ENCODE assay signal across 8 mouse cellular contexts in genomic region chr2:167004099-167004854, GRCm38 (mm10). TPM values are rescaled to one million over a fixed set of nuclear protein-coding genes. Genes with fewer than 3 reads are reported as not detected.
DNase-seq lines count a peak whose midpoint lies in the region; ATAC-seq and TF ChIP-seq lines count a peak whose summit lies in the region.

No protein-coding gene starts in this region.

- WGBS in hindbrain, embryonic 14.5 days, result 48% methylated on average over 8 of the region's 8 CpGs
- WGBS in hindbrain, embryonic 13.5 days, result 51% methylated on average over 8 of the region's 8 CpGs
- 40% methylated on average over 8 of the region's 8 CpGs for WGBS in lung, embryonic 14.5 days
- 38% methylated on average over 8 of the region's 8 CpGs for WGBS in small intestine, adult 2 months

- peak; percentile 85 for DNase-seq in hindbrain, embryonic 14.5 days (ENCODE audit: low spot score)
- no peak for DNase-seq in G1E (ENCODE audit: low spot score)
- DNase-seq in cerebellum, adult 11 months, result peak; percentile 67
- peak; percentile 82 for DNase-seq in gastrocnemius, adult 18-20 months (ENCODE audit: low spot score)
- DNase-seq in layer of hippocampus, adult 11-12 months (ENCODE audit: low spot score), result peak; percentile 84
- DNase-seq in lung, embryonic 14.5 days, result peak; percentile 86

- no peaks in the 10 kb centered on the region for H3K9me3 ChIP-seq in hindbrain, embryonic 14.5 days (ENCODE audit: control insufficient read depth, low read length)
- H3K9me3 ChIP-seq in hindbrain, embryonic 13.5 days, result no peaks in the 10 kb centered on the region
- no peaks in the 10 kb centered on the region for H3K9me3 ChIP-seq in G1E (replicated peaks)
- no peaks in the 10 kb centered on the region for H3K9me3 ChIP-seq in lung, embryonic 14.5 days (ENCODE audit: low read depth, low read length)

- ATAC-seq in hindbrain, embryonic 14.5 days (ENCODE audit: low FRiP score), result no peak
- no peak for ATAC-seq in hindbrain, embryonic 13.5 days (ENCODE audit: low FRiP score)
- peak; percentile 28; the same call in 1 of the 2 replicates for ATAC-seq in G1E (ENCODE audit: extremely low read depth, insufficient number of reproducible peaks, low FRiP score, poor library complexity, severe bottlenecking)
- ATAC-seq in lung, embryonic 14.5 days (ENCODE audit: insufficient read depth), result no peak

- no peaks in the 10 kb centered on the region for H3K4me1 ChIP-seq in hindbrain, embryonic 14.5 days (replicated peaks; ENCODE audit: control insufficient read depth, insufficient read depth, low read length)
- no peaks in the 10 kb centered on the region for H3K4me1 ChIP-seq in hindbrain, embryonic 13.5 days (replicated peaks)
- peaks cover 7% of the 10 kb centered on the region; the same call in 1 of the 2 replicates for H3K4me1 ChIP-seq in G1E (ENCODE audit: insufficient read depth, low read depth, low read length)
- no peaks in the 10 kb centered on the region for H3K4me1 ChIP-seq in lung, embryonic 14.5 days (ENCODE audit: insufficient read depth)
- peaks cover 3% of the 10 kb centered on the region; the same call in 1 of the 2 replicates for H3K4me1 ChIP-seq in small intestine, adult 2 months (ENCODE audit: control insufficient read depth, insufficient read depth, insufficient read length, low read length)

- H3K27ac ChIP-seq in hindbrain, embryonic 14.5 days, result no peak overlapping the region
- H3K27ac ChIP-seq in hindbrain, embryonic 13.5 days, result no peak overlapping the region
- H3K27ac ChIP-seq in lung, embryonic 14.5 days (ENCODE audit: low read depth), result no peak overlapping the region
- H3K27ac ChIP-seq in small intestine, adult 2 months (ENCODE audit: insufficient read depth, low read depth, low read length), result no peak overlapping the region

- H3K9ac ChIP-seq in hindbrain, embryonic 14.5 days, result no peak overlapping the region
- H3K9ac ChIP-seq in hindbrain, embryonic 13.5 days, result no peak overlapping the region
- H3K9ac ChIP-seq in lung, embryonic 14.5 days, result no peak overlapping the region

- H3K4me2 ChIP-seq in hindbrain, embryonic 14.5 days (replicated peaks), result no peak overlapping the region
- H3K4me2 ChIP-seq in hindbrain, embryonic 13.5 days, result no peak overlapping the region
- no peak overlapping the region for H3K4me2 ChIP-seq in lung, embryonic 14.5 days

- H3K27me3 ChIP-seq in hindbrain, embryonic 14.5 days (ENCODE audit: control insufficient read depth, insufficient read depth, low read length), result no peaks in the 10 kb centered on the region
- peaks cover 7% of the 10 kb centered on the region; the same call in 1 of the 2 replicates for H3K27me3 ChIP-seq in hindbrain, embryonic 13.5 days
- H3K27me3 ChIP-seq in G1E (ENCODE audit: insufficient read depth, low read length), result peaks cover 46% of the 10 kb centered on the region
- no peaks in the 10 kb centered on the region for H3K27me3 ChIP-seq in lung, embryonic 14.5 days (ENCODE audit: insufficient read depth, low read length)
- H3K27me3 ChIP-seq in small intestine, adult 2 months (ENCODE audit: control insufficient read depth, insufficient read depth, low read length), result no peaks in the 10 kb centered on the region

- no peak; the same call in 1 of the 2 replicates for TF ChIP-seq CTCF in G1E (IDR thresholded peaks at IDR 0.05; ENCODE audit: low read depth, low read length)
- peak; percentile 73 for TF ChIP-seq CTCF in lung, embryonic 14.5 days (IDR thresholded peaks at IDR 0.05; ENCODE audit: low read depth)
- peak; percentile 54; the same call in 1 of the 2 replicates for TF ChIP-seq CTCF in small intestine, adult 2 months (IDR thresholded peaks at IDR 0.05; ENCODE audit: extremely low read depth, insufficient read length, insufficient replicate concordance, low read depth, low read length)

- H3K4me3 ChIP-seq in hindbrain, embryonic 14.5 days (replicated peaks; ENCODE audit: low read length), result no peak overlapping the region
- no peak overlapping the region for H3K4me3 ChIP-seq in hindbrain, embryonic 13.5 days
- H3K4me3 ChIP-seq in G1E (ENCODE audit: low read depth, low read length), result no peak overlapping the region
- no peak overlapping the region for H3K4me3 ChIP-seq in lung, embryonic 14.5 days (ENCODE audit: low read depth, low read length)
- no peak overlapping the region for H3K4me3 ChIP-seq in small intestine, adult 2 months (ENCODE audit: low read depth, low read length)

- no peaks in the 10 kb centered on the region for H3K36me3 ChIP-seq in hindbrain, embryonic 14.5 days (replicated peaks; ENCODE audit: control insufficient read depth, insufficient read depth)
- no peaks in the 10 kb centered on the region for H3K36me3 ChIP-seq in hindbrain, embryonic 13.5 days
- no peaks in the 10 kb centered on the region for H3K36me3 ChIP-seq in G1E (replicated peaks)
- no peaks in the 10 kb centered on the region for H3K36me3 ChIP-seq in lung, embryonic 14.5 days (ENCODE audit: insufficient read depth)
- H3K36me3 ChIP-seq in small intestine, adult 2 months (ENCODE audit: control insufficient read depth, insufficient read depth, low read length), result no peaks in the 10 kb centered on the region

- no peak for TF ChIP-seq POLR2A in small intestine, adult 2 months (IDR thresholded peaks at IDR 0.05; ENCODE audit: low read depth, low read length)

RNA-seq across cellular contexts. Expression of gene Stau1, which starts 8.2 kb away (rescaled TPM):
- polyA plus RNA-seq in hindbrain, embryonic 14.5 days (2014; fragmentation: Nextera tagmentation; extraction: Ambion mirVana), result 103 and 107 TPM in 2 replicates
- polyA plus RNA-seq in hindbrain, embryonic 13.5 days (2015; fragmentation: Nextera tagmentation; extraction: Ambion mirVana), result 109 and 113 TPM in 2 replicates
- total RNA-seq in G1E (2014; fragmentation: Nextera tagmentation) (30.9 and 34.9 TPM in 2 replicates), G1E (2017) (16.9 and 23.4 TPM in 2 replicates)
- polyA plus RNA-seq in G1E (2012), result 28.4 and 31.8 TPM in 2 replicates
- total RNA-seq in gastrocnemius, adult 18-20 months (2021), result 10 to 100 TPM; 35.7 to 38.2 TPM
- 82.3 and 84.8 TPM in 2 replicates for polyA plus RNA-seq in lung, embryonic 14.5 days (2014; fragmentation: Nextera tagmentation; extraction: Ambion mirVana)
- polyA plus RNA-seq in small intestine, adult 2 months (2012; rRNA removed), result 5.3 and 9.8 TPM in 2 replicates

RNA-seq across cellular contexts. Expression of gene Ddx27, which starts 10.7 kb away (rescaled TPM):
- polyA plus RNA-seq in hindbrain, embryonic 14.5 days (2014; fragmentation: Nextera tagmentation; extraction: Ambion mirVana), result 28.1 and 29.3 TPM in 2 replicates
- polyA plus RNA-seq in hindbrain, embryonic 13.5 days (2015; fragmentation: Nextera tagmentation; extraction: Ambion mirVana), result 37.3 and 38.0 TPM in 2 replicates
- 67.3 and 80.6 TPM in 2 replicates for total RNA-seq in G1E (2014; fragmentation: Nextera tagmentation)
- 89.3 and 101 TPM in 2 replicates for total RNA-seq in G1E (2017)
- polyA plus RNA-seq in G1E (2012), result 124 and 137 TPM in 2 replicates
- 1 to 10 TPM; 8.0 to 9.7 TPM for total RNA-seq in gastrocnemius, adult 18-20 months (2021)
- 46.3 and 52.6 TPM in 2 replicates for polyA plus RNA-seq in lung, embryonic 14.5 days (2014; fragmentation: Nextera tagmentation; extraction: Ambion mirVana)
- polyA plus RNA-seq in small intestine, adult 2 months (2012; rRNA removed), result 6.4 and 14.7 TPM in 2 replicates

RNA-seq across cellular contexts. Expression of gene Znfx1, which starts 58.5 kb away (rescaled TPM):
- polyA plus RNA-seq in hindbrain, embryonic 14.5 days (2014; fragmentation: Nextera tagmentation; extraction: Ambion mirVana), result 8.7 and 9.8 TPM in 2 replicates
- polyA plus RNA-seq in hindbrain, embryonic 13.5 days (2015; fragmentation: Nextera tagmentation; extraction: Ambion mirVana), result 6.5 and 7.8 TPM in 2 replicates
- 9.6 and 21.6 TPM in 2 replicates for total RNA-seq in G1E (2014; fragmentation: Nextera tagmentation)
- total RNA-seq in G1E (2017), result 12.4 and 13.5 TPM in 2 replicates
- polyA plus RNA-seq in G1E (2012), result 3.0 and 4.1 TPM in 2 replicates
- total RNA-seq in gastrocnemius, adult 18-20 months (2021), result 10 to 100 TPM; 25.7 to 26.8 TPM
- 7.0 and 8.9 TPM in 2 replicates for polyA plus RNA-seq in lung, embryonic 14.5 days (2014; fragmentation: Nextera tagmentation; extraction: Ambion mirVana)
- 21.0 and 56.0 TPM in 2 replicates for polyA plus RNA-seq in small intestine, adult 2 months (2012; rRNA removed)
